Mouse (Mus musculus) liver, embryonic 13.5 days (tissue): Measurements from ENCODE around the gene Trp53i13. TPM values are rescaled to one million over a fixed set of nuclear protein-coding genes. Genes with fewer than 3 reads are reported as not detected.
"Not testable (repeated sequence)": the region's sequence is repeated elsewhere in the genome, so short reads cannot be mapped to it uniquely, and the experiment has no call there.

Source experiments
- ATAC-seq: fragments of 200-750 bp; cut with Nextera tagmentation; 2 replicates; pipeline ENCODE4 v1.8.0; 2017; ENCODE audit warnings: low read depth, mild to moderate bottlenecking, moderate number of reproducible peaks, moderate library complexity
- DNase-seq: peaks from one replicate; pipeline ENCODE4 v3.0.0; 2022
- H3K27ac ChIP-seq: fragments of 300-500 bp; sonication (generic); 2 replicates; pipeline ENCODE4 v1.5.1; 2015; ENCODE audit warnings: moderate library complexity, mild to moderate bottlenecking, inconsistent platforms
- H3K27me3 ChIP-seq: fragments of 300-500 bp; sonication (generic); 2 replicates; pipeline ENCODE4 v1.6.1; 2015; ENCODE audit warnings: mild to moderate bottlenecking, inconsistent platforms
- H3K36me3 ChIP-seq: fragments of 300-500 bp; sonication (generic); 2 replicates; pipeline ENCODE4 v1.6.1; 2015; ENCODE audit warnings: mild to moderate bottlenecking, inconsistent platforms
- H3K4me1 ChIP-seq: fragments of 300-500 bp; sonication (generic); replicated peaks from 2 replicates; pipeline ENCODE4 v1.6.1; 2015; ENCODE audit warnings: inconsistent platforms
- H3K4me2 ChIP-seq: fragments of 300-500 bp; sonication (generic); 2 replicates; pipeline ENCODE4 v1.6.1; 2015; ENCODE audit warnings: inconsistent platforms, mild to moderate bottlenecking, moderate library complexity
- H3K4me3 ChIP-seq: fragments of 300-500 bp; sonication (generic); replicated peaks from 2 replicates; pipeline ENCODE4 v1.5.1; 2015; ENCODE audit warnings: mild to moderate bottlenecking, inconsistent platforms
- H3K9ac ChIP-seq: fragments of 300-500 bp; sonication (generic); 2 replicates; pipeline ENCODE4 v1.6.1; 2015; ENCODE audit warnings: mild to moderate bottlenecking, inconsistent platforms
- H3K9me3 ChIP-seq: fragments of 300-500 bp; sonication (generic); replicated peaks from 2 replicates; pipeline ENCODE4 v1.6.1; 2016; ENCODE audit warnings: inconsistent platforms
- WGBS: fragments of 180-500 bp; shearing (Covaris S2); methylation state at CpG from one replicate; pipeline ENCODE4 v1.1.7; 2015; ENCODE audit not compliant: insufficient replicate concordance; 5-methylcytosine and 5-hydroxymethylcytosine counted together
- polyA plus RNA-seq: library from polyadenylated mRNA; unstranded; fragments of >200 nt; fragmentation: Nextera tagmentation; extraction: Ambion mirVana; gene quantifications from 2 replicates; pipeline ENCODE4 v1.2.1, GENCODE M21; 2015

Trp53i13 gene
- polyA plus RNA-seq = 5.1 and 5.5 TPM in 2 replicates

DNA sequence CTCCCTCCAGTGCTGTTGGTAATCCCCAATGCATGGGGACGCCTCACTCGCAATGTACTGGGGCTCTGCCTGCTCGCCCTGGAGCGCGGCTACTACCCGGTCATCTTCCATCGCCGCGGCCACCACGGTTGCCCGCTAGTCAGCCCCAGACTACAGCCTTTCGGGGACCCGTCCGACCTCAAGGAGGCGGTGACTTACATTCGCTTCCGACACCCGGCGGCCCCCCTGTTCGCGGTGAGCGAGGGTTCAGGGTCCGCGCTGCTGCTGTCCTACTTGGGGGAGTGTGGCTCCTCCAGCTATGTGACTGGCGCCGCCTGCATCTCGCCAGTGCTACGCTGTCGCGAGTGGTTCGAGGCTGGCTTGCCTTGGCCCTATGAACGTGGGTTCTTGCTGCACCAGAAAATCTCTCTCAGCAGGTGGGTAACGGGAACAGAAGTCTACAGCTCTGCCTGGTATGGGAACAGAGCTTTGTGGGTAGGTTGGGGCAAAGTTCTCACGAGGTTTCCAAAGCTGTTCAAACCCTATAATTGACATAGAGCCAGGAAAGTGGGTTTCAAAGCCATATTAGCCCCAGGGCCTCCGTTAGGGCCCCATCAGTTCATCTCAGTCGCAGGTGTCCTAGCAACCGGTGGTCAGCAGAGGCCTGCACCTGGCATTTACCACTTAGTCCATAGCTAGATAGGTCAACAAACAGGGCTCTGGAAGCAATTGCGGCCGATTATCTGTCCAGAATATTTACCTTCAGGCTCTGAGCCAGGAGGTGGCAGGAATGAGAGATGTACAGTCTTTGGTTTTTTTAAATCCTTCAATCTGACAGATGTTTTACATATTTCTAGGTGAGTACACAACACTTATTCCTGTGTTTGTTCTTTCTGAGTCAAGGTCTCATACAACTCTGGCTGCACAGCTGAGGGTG, at the start of gene Trp53i13:
Gene Trp53i13 (minus strand): TSS at position 344 of the 916 bp plus-strand sequence.
- H3K4me1 ChIP-seq = peaks cover 64% of the 10 kb centered on the region
- 10% methylated on average over 39 of the region's 39 CpGs for WGBS
- H3K9me3 ChIP-seq = no peaks in the 10 kb centered on the region
- H3K27me3 ChIP-seq = peaks cover 55% of the 10 kb centered on the region
- ATAC-seq = no peak
- peak within 1 kb of the TSS; percentile 75 for H3K9ac ChIP-seq
- H3K4me2 ChIP-seq = peak within 1 kb of the TSS; percentile 98
- H3K36me3 ChIP-seq = no peaks in the 10 kb centered on the region
- DNase-seq = no peak
- H3K4me3 ChIP-seq = peak within 1 kb of the TSS; percentile 77
- peak within 1 kb of the TSS; percentile 62 for H3K27ac ChIP-seq

DNA sequence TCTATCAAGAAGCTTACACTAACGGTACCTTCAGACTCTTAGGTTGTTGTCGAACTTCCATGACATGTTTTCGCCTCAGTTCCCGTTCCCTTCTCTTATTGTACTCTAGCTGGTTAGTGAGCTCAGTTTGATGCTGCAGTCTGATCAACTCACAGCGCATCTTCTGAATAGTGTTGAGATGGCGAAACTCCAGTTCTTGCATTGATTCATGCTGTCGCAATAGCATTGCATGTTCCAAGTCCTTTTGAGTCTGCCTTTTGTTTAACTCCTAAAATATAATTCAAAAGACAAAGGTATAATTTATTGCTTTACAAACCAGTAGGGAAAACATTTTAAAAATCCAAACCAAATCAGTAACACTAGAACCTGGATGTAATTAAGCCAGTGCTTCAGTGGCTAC, 29.5 kb upstream of the Trp53i13 start:
- Histone ChIP-seq H3K9me3 (no peaks in the 10 kb centered on the region), H3K4me1 (no peaks in the 10 kb centered on the region), H3K36me3 (peaks cover 75% of the 10 kb centered on the region), H3K27ac (no peak overlapping the region), H3K9ac (no peak overlapping the region), H3K4me3 (no peak overlapping the region), H3K4me2 (no peak overlapping the region), H3K27me3 (no peaks in the 10 kb centered on the region)
- no peak for ATAC-seq
- WGBS = 93% methylated on average over 7 of the region's 7 CpGs
- no peak for DNase-seq

DNA sequence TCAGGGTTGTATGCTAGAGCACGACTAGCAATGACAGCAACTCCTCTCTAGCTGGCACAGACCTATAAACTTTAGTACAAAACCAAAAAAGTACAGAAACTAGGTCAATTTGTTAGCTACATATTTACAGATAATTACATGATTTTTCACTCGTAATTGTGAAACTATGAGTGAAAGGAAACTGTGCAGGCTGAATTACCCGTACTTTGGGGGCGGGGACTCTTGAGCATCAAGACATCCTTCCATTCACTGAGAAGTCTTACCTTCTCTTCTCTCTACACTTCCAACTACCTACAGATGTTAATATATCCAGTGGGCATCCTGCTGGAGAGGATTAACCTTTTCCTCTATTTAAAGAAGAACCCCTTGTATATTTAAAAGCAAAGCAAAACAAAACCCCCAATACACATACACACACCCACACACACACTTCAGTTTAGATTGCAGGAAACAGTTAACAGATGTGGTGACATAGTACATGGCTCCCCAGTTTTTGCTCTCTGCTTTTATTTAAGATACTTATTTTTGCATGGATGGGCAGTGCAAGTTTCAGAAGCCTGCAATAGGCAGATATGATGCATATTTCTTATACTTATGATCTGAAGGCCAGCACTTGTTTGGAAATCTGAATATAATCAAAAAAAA, 16.5 kb upstream of the Trp53i13 start:
- ATAC-seq = no peak
- Histone ChIP-seq H3K9ac (no peak overlapping the region), H3K36me3 (peaks cover 13% of the 10 kb centered on the region), H3K27me3 (no peaks in the 10 kb centered on the region), H3K9me3 (no peaks in the 10 kb centered on the region), H3K4me2 (no peak overlapping the region), H3K4me1 (0 out of 2 replicates have a peak, but pooled peaks cover 4% of the 10 kb centered on the region), H3K27ac (no peak overlapping the region), H3K4me3 (no peak overlapping the region)
- 74% methylated on average over 4 of the region's 4 CpGs for WGBS
- no peak for DNase-seq

DNA sequence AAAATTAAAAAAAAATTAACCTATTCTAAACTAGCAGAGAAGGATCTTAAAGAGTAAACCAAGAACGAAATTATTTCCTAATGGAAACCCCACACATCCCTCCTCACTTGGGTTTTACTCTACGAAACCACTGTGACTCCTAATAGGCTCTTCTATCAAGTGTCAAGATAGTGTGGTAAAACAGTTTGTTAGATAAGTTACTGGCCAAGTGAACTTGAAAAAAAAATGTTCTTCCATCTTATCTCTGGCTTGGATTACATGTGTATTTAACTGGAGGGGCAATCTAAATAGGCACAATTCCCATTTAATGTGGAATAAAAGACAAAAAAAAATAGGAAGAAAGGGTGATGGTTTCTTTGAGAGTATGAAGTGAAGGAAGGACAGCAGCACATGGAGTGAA, 15.1 kb upstream of the Trp53i13 start:
- 0 out of 2 replicates have a peak, but pooled peaks cover 4% of the 10 kb centered on the region for H3K4me1 ChIP-seq
- no peak overlapping the region for H3K4me2 ChIP-seq
- peaks cover 4% of the 10 kb centered on the region; the same call in 1 of the 2 replicates for H3K36me3 ChIP-seq
- WGBS = 48% methylated on average over 2 of the region's 2 CpGs
- ATAC-seq = no peak
- no peak overlapping the region for H3K27ac ChIP-seq
- H3K27me3 ChIP-seq = no peaks in the 10 kb centered on the region
- no peak overlapping the region for H3K4me3 ChIP-seq
- H3K9ac ChIP-seq = no peak overlapping the region
- no peak for DNase-seq
- no peaks in the 10 kb centered on the region for H3K9me3 ChIP-seq

DNA sequence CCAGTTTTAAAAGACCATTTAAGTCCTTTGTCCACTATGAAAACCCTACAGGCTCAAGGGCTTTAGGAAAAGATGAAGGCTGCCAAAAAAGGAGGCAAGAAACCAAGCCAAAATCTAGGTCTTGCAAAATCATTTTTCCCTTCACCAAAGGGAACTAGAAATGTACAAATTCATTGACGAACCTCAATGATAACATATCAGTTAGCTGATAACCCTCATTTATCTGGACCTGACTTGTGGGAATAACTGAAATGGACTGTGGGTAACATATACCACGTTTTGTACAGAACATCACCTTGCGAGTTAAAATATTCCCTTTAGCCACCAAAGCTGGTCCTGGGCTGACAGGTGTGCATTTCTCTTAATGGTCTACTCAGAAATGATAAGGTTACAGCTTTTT, 13.9 kb upstream of the Trp53i13 start:
- Histone ChIP-seq H3K9ac (no peak overlapping the region), H3K36me3 (peaks cover 2% of the 10 kb centered on the region; the same call in 1 of the 2 replicates), H3K27me3 (no peaks in the 10 kb centered on the region), H3K4me2 (no peak overlapping the region), H3K4me1 (0 out of 2 replicates have a peak, but pooled peaks cover 4% of the 10 kb centered on the region), H3K27ac (no peak overlapping the region), H3K9me3 (no peaks in the 10 kb centered on the region), H3K4me3 (no peak overlapping the region)
- 53% methylated on average over 3 of the region's 3 CpGs for WGBS
- DNase-seq (no peak), ATAC-seq (no peak)

DNA sequence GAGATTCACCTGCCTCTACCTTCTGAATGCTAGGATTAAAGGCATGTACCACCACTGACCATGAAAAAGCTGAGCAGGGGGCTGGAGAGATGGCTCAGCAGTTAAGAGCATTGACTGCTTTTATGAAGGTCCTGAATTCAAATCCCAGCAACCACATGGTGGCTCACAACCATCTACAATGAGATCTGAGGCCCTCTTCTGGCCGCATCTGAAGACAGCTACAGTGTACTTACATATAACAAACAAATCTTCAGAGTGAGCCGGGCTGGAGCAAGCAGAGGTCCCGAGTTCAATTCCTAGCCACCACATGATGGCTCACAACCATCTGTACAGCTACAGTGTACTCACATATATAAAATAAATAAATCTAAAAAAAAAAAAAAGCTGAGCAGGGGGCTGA, 12.6 kb upstream of the Trp53i13 start:
- not testable (repeated sequence) for H3K36me3 ChIP-seq, H3K9me3 ChIP-seq, H3K4me2 ChIP-seq, H3K9ac ChIP-seq, DNase-seq, ATAC-seq, H3K27me3 ChIP-seq, H3K27ac ChIP-seq, H3K4me3 ChIP-seq, H3K4me1 ChIP-seq
- 73% methylated on average over 3 of the region's 3 CpGs for WGBS

DNA sequence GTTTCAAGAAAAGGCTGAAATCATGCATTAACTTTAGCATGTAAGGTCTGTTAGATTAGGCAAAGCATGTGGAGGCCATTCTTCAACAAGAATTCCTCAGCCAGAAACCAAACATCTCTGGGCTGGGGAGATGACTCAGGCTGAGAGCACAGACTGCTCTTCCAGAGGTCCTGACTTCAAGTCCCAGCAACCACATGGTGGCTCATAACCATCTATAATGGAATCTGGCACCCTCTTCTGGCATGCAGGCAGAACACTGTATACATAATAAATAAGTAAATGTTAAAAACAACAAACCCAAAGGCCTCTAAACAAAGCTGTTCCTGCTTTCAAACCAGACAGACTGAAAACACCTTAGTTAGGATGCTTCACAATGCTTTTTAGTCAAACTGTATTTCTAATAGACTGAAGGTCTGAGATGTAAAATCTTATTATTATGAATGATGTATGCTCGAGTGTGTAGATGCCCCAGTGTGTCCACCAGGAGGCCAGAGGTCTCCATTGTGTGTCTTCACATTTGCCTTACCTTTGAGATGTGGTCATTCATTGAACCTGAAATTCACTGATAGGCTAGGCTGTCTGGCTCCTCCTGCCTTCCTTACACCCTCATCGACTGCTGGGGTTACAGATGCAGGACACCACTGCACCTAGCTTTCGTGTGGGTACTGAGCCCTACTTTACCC, 10.2 kb upstream of the Trp53i13 start:
- no peaks in the 10 kb centered on the region for H3K9me3 ChIP-seq
- DNase-seq = no peak
- H3K9ac ChIP-seq = no peak overlapping the region
- 0 out of 2 replicates have a peak, but pooled peaks cover 2% of the 10 kb centered on the region for H3K4me1 ChIP-seq
- no peak overlapping the region for H3K4me2 ChIP-seq
- WGBS = 66% methylated on average over 3 of the region's 3 CpGs
- H3K27ac ChIP-seq = no peak overlapping the region
- no peaks in the 10 kb centered on the region for H3K27me3 ChIP-seq
- no peak overlapping the region for H3K4me3 ChIP-seq
- no peaks in the 10 kb centered on the region; the same call in 1 of the 2 replicates for H3K36me3 ChIP-seq
- ATAC-seq = no peak

DNA sequence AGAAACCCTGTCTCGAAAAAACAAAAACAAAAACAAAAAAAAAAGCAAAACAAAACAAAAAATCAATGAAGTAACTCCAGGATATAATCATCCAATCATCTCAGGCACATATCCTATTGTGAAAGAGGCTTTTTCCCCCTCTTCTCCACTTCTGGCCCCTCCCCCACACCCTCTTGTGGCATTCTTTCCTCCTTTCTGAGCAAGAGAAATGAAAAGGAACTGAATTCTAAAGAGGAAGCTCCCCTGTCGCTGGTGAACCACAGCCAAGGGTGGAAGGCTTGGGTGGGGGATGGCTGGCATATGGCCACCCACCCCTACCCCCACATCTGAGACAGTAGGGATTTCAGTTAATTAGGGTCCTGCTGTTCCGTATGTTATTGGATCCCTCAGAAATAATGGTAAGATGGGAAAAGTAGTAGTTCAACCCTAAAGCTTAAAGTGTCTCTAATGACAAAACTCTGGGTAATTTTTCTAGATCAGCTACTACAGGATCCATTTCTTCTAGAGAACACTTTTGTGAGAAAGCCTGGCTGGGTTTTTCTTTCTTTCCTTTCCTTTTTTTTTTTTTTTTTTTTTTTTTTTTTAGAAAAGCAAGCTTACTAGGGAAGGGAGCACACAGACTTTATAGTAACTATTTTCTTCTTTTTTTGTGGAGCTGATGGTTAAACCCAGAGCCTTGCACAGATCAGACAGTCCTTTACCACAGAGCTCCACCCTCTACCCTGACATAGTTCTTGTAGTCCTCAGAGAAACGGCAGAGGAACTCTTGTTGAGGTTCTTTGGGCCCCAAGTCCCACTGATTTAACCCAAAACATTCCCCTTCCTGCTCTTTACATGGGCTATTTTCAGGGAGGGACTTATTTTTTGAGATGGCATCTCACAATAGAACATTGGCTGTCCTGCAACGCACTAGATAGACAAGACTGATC, 5.1 kb upstream of the Trp53i13 start:
- DNase-seq (no peak), ATAC-seq (no peak)
- H3K36me3 ChIP-seq = no peaks in the 10 kb centered on the region
- peaks cover 26% of the 10 kb centered on the region for H3K4me1 ChIP-seq
- H3K4me3 ChIP-seq = no peak overlapping the region
- no peak overlapping the region for H3K27ac ChIP-seq
- H3K27me3 ChIP-seq = peaks cover 37% of the 10 kb centered on the region
- no peak overlapping the region for H3K4me2 ChIP-seq
- no peak overlapping the region for H3K9ac ChIP-seq
- WGBS = 33% methylated on average over 5 of the region's 5 CpGs
- H3K9me3 ChIP-seq = no peaks in the 10 kb centered on the region

DNA sequence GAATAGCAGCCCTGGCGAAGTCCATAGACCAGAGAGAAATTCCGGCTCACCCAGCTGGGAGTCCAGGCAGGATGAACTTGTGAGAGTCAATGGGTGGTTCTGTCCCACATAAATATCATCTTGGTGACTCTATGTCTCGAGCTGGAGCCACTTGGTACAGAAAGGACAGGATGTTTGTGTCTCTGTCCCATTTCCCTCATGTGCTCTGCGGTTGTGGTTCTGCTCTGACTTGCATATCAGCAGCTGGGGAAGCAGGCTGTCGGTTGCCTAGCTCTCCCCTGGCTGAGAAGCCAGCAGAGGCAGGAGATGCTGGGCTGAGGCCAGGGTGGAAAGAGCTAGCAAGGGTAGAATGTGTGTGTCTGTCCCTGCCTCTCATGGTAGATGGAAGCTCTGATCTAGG, 3.3 kb upstream of the Trp53i13 start, which contains the start of gene Gm10392:
Gene Gm10392 (minus strand): TSS at position 156 of the 400 bp plus-strand sequence.
- Histone ChIP-seq H3K27me3 (peaks cover 55% of the 10 kb centered on the region), H3K4me2 (no peak within 1 kb of the TSS)

DNA sequence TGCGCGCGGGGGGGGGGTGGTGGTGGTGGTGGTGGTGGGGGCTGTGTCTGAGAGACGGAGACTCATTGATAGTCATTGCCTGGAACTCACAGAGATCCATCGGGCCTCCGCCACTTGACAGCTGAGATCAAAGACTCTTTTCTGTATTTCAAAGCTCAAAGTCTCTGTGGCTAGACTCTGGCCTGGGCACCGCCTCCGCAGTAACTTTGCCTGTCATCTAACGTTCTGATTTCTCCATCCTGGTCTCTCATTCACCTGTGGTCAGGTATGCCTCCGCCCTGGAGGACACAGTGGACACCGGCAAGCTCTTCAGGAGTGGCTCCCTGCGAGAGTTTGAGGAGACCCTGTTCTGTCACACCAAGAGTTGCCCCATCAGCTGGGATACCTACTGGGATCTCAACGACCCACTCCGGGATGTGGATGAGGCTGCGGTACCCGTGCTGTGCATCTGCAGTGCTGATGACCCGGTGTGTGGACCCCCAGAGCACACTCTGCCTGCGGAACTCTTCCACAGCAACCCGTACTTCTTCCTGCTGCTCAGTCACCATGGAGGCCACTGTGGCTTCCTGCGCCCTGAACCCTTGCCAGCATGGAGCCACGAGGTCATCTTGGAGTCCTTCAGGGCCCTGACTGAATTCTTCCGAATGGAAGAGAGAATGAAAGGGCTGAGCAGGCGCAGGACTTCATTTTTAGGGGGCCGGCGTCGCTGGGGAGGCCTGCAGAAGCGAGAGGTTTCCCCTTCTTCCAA, 2.4 kb upstream of the Trp53i13 start:
- WGBS = 64% methylated on average over 27 of the region's 27 CpGs
- H3K36me3 ChIP-seq = no peaks in the 10 kb centered on the region
- peaks cover 51% of the 10 kb centered on the region for H3K4me1 ChIP-seq
- H3K4me3 ChIP-seq = no peak overlapping the region
- DNase-seq (no peak), ATAC-seq (no peak)
- H3K4me2 ChIP-seq = no peak overlapping the region
- H3K27ac ChIP-seq = 0 out of 2 replicates have a peak overlapping the region, but pooled peaks have one; percentile 34
- H3K9ac ChIP-seq = no peak overlapping the region
- peaks cover 55% of the 10 kb centered on the region for H3K27me3 ChIP-seq
- no peaks in the 10 kb centered on the region for H3K9me3 ChIP-seq

More for the DNA sequence above, 3.3 kb upstream of the Trp53i13 start, which contains the start of gene Gm10392:
- H3K4me1 ChIP-seq = peaks cover 44% of the 10 kb centered on the region
- ATAC-seq (no peak), DNase-seq (no peak)
- no peaks in the 10 kb centered on the region for H3K9me3 ChIP-seq
- H3K9ac ChIP-seq = no peak within 1 kb of the TSS
- H3K36me3 ChIP-seq = no peaks in the 10 kb centered on the region
- peak within 1 kb of the TSS; percentile 34; the same call in 1 of the 2 replicates for H3K27ac ChIP-seq
- H3K4me3 ChIP-seq = no peak within 1 kb of the TSS
- 13% methylated on average over 5 of the region's 5 CpGs for WGBS
